ENCODE assay signal across 16 mouse cellular contexts in genomic region chr7:81560101-81561049, GRCm38 (mm10). TPM values are rescaled to one million over a fixed set of nuclear protein-coding genes. Genes with fewer than 3 reads are reported as not detected.
DNase-seq lines count a peak whose midpoint lies in the region; ATAC-seq and TF ChIP-seq lines count a peak whose summit lies in the region.
"Had no signal": no experiment of that assay in that cellular context is flagged by ENCODE, and none has a peak within 500 bp of the region (broad histone marks: within the 10 kb centered on the region; RNA-seq: fewer than 3 reads in every experiment).

No protein-coding gene starts in this region.

- no peak for TF ChIP-seq CTCF in hindbrain, postnatal 0 days (IDR thresholded peaks at IDR 0.05; ENCODE audit: low read depth)

- DNase-seq in forebrain, embryonic 11.5 days (ENCODE audit: low spot score): no peak
- no peak for DNase-seq in hindbrain, postnatal 0 days (ENCODE audit: low spot score)
- DNase-seq in testis, postnatal 10 days (ENCODE audit: low spot score): peak; percentile 15
- no peak for DNase-seq in testis, postnatal 14 days (ENCODE audit: low spot score)
- DNase-seq in kidney, adult 9 months: no peak
- DNase-seq in left cerebral cortex, postnatal 36 days (ENCODE audit: low spot score in 2 of 2): no peak
- DNase-seq: cerebellum, adult 11 months; cerebellum, postnatal 36 days; kidney, postnatal 10 days; layer of hippocampus, adult 9-11 months; right cerebral cortex, postnatal 4 days had no signal

- no peaks in the 10 kb centered on the region; the same call in 1 of the 2 replicates for H3K27me3 ChIP-seq in forebrain, embryonic 12.5 days
- no peaks in the 10 kb centered on the region for H3K27me3 ChIP-seq in forebrain, embryonic 11.5 days (ENCODE audit: control insufficient read depth, insufficient read depth, low read length)
- H3K27me3 ChIP-seq in hindbrain, embryonic 12.5 days: no peaks in the 10 kb centered on the region
- H3K27me3 ChIP-seq in hindbrain, postnatal 0 days (ENCODE audit: insufficient read depth, low read length): no peaks in the 10 kb centered on the region
- H3K27me3 ChIP-seq: embryonic facial prominence, embryonic 15.5 days had no signal

- H3K27ac ChIP-seq in forebrain, embryonic 12.5 days: peak overlapping the region; percentile 46
- no peak overlapping the region for H3K27ac ChIP-seq in forebrain, embryonic 11.5 days (ENCODE audit: low read depth, low read length)
- peak overlapping the region; percentile 23 for H3K27ac ChIP-seq in hindbrain, embryonic 12.5 days
- no peak overlapping the region for H3K27ac ChIP-seq in hindbrain, postnatal 0 days
- H3K27ac ChIP-seq: embryonic facial prominence, embryonic 15.5 days had no signal

- ATAC-seq in forebrain, embryonic 12.5 days (ENCODE audit: low FRiP score): 0 out of 2 replicates have a peak, but pooled peaks have one; percentile 36
- no peak for ATAC-seq in forebrain, embryonic 11.5 days (replicated peaks; ENCODE audit: low FRiP score)
- 0 out of 2 replicates have a peak, but pooled peaks have one; percentile 19 for ATAC-seq in hindbrain, embryonic 12.5 days (ENCODE audit: low FRiP score)
- no peak for ATAC-seq in hindbrain, postnatal 0 days
- ATAC-seq: inflammation-experienced regulatory T-cells, adult 6 months; Patski had no signal

- no peak overlapping the region for H3K9ac ChIP-seq in forebrain, embryonic 12.5 days
- no peak overlapping the region for H3K9ac ChIP-seq in forebrain, embryonic 11.5 days (ENCODE audit: low read length)
- no peak overlapping the region for H3K9ac ChIP-seq in hindbrain, embryonic 12.5 days
- H3K9ac ChIP-seq in hindbrain, postnatal 0 days (replicated peaks; ENCODE audit: low read length): no peak overlapping the region
- H3K9ac ChIP-seq: embryonic facial prominence, embryonic 15.5 days had no signal

- intact Hi-C loops in left cerebral cortex, postnatal 36 days (cut with DNase I): no loop called here

- no peak overlapping the region for H3K4me3 ChIP-seq in forebrain, embryonic 12.5 days (replicated peaks)
- H3K4me3 ChIP-seq in forebrain, embryonic 11.5 days (ENCODE audit: low read depth, low read length): no peak overlapping the region
- no peak overlapping the region for H3K4me3 ChIP-seq in hindbrain, embryonic 12.5 days
- no peak overlapping the region for H3K4me3 ChIP-seq in hindbrain, postnatal 0 days (ENCODE audit: low read length)
- H3K4me3 ChIP-seq: embryonic facial prominence, embryonic 15.5 days had no signal

- no peaks in the 10 kb centered on the region for H3K9me3 ChIP-seq in forebrain, embryonic 12.5 days
- no peaks in the 10 kb centered on the region for H3K9me3 ChIP-seq in forebrain, embryonic 11.5 days (ENCODE audit: control insufficient read depth, low read length)
- no peaks in the 10 kb centered on the region for H3K9me3 ChIP-seq in hindbrain, embryonic 12.5 days (replicated peaks)
- no peaks in the 10 kb centered on the region for H3K9me3 ChIP-seq in hindbrain, postnatal 0 days (ENCODE audit: low read length)
- H3K9me3 ChIP-seq: embryonic facial prominence, embryonic 15.5 days had no signal

- no peak overlapping the region for H3K4me2 ChIP-seq in forebrain, embryonic 12.5 days
- H3K4me2 ChIP-seq in forebrain, embryonic 11.5 days (ENCODE audit: low read depth, low read length, severe bottlenecking): no peak overlapping the region
- no peak overlapping the region for H3K4me2 ChIP-seq in hindbrain, embryonic 12.5 days (replicated peaks)
- no peak overlapping the region for H3K4me2 ChIP-seq in hindbrain, postnatal 0 days (ENCODE audit: low read depth, low read length)
- H3K4me2 ChIP-seq: embryonic facial prominence, embryonic 15.5 days had no signal

- H3K4me1 ChIP-seq in forebrain, embryonic 12.5 days: peaks cover 7% of the 10 kb centered on the region
- H3K4me1 ChIP-seq in forebrain, embryonic 11.5 days (replicated peaks; ENCODE audit: control insufficient read depth, insufficient read depth, low read length): no peaks in the 10 kb centered on the region
- H3K4me1 ChIP-seq in hindbrain, embryonic 12.5 days: peaks cover under 1% of the 10 kb centered on the region; the same call in 1 of the 2 replicates
- no peaks in the 10 kb centered on the region for H3K4me1 ChIP-seq in hindbrain, postnatal 0 days (ENCODE audit: insufficient read depth, low read length)
- H3K4me1 ChIP-seq: embryonic facial prominence, embryonic 15.5 days had no signal

- WGBS in forebrain, embryonic 12.5 days: 69% methylated on average over 8 of the region's 8 CpGs
- WGBS in forebrain, embryonic 11.5 days: 76% methylated on average over 8 of the region's 8 CpGs
- WGBS in hindbrain, embryonic 12.5 days: 65% methylated on average over 8 of the region's 8 CpGs
- 58% methylated on average over 8 of the region's 8 CpGs for WGBS in hindbrain, postnatal 0 days

- no peaks in the 10 kb centered on the region for H3K36me3 ChIP-seq in forebrain, embryonic 12.5 days (replicated peaks)
- no peaks in the 10 kb centered on the region for H3K36me3 ChIP-seq in forebrain, embryonic 11.5 days (ENCODE audit: control insufficient read depth, insufficient read depth, low read length)
- H3K36me3 ChIP-seq in hindbrain, embryonic 12.5 days: no peaks in the 10 kb centered on the region
- no peaks in the 10 kb centered on the region for H3K36me3 ChIP-seq in hindbrain, postnatal 0 days (ENCODE audit: insufficient read depth, low read length)
- H3K36me3 ChIP-seq: embryonic facial prominence, embryonic 15.5 days had no signal

RNA-seq across cellular contexts. Expression of gene Fsd2, which starts 6.4 kb away (rescaled TPM):
- polyA plus RNA-seq in forebrain, embryonic 12.5 days (2016; fragmentation: Nextera tagmentation; extraction: Ambion mirVana): 0.27 and 0.31 TPM in 2 replicates
- 0.15 and 0.25 TPM in 2 replicates for polyA plus RNA-seq in forebrain, embryonic 11.5 days (2014; fragmentation: Nextera tagmentation; extraction: Ambion mirVana)
- polyA plus RNA-seq in hindbrain, embryonic 12.5 days (2016; fragmentation: Nextera tagmentation; extraction: Ambion mirVana): 0.46 and 0.53 TPM in 2 replicates
- total RNA-seq in hindbrain, postnatal 0 days (2014; rRNA removed): 0.18 and 0.31 TPM in 2 replicates
- 0.05 and 0.08 TPM in 2 replicates for polyA plus RNA-seq in hindbrain, postnatal 0 days (2015; fragmentation: Nextera tagmentation; extraction: Ambion mirVana)
- under 1 TPM; 0.10 to 0.25 TPM for total RNA-seq in left cerebral cortex, postnatal 36 days (2021)
- polyA plus RNA-seq: Patski had no signal

RNA-seq across cellular contexts. Expression of gene Whamm, which starts 10.7 kb away (rescaled TPM):
- 5.9 and 6.0 TPM in 2 replicates for polyA plus RNA-seq in forebrain, embryonic 12.5 days (2016; fragmentation: Nextera tagmentation; extraction: Ambion mirVana)
- polyA plus RNA-seq in forebrain, embryonic 11.5 days (2014; fragmentation: Nextera tagmentation; extraction: Ambion mirVana): 5.3 and 7.1 TPM in 2 replicates
- polyA plus RNA-seq in hindbrain, embryonic 12.5 days (2016; fragmentation: Nextera tagmentation; extraction: Ambion mirVana): 7.8 and 7.9 TPM in 2 replicates
- 5.1 and 6.2 TPM in 2 replicates for total RNA-seq in hindbrain, postnatal 0 days (2014; rRNA removed)
- polyA plus RNA-seq in hindbrain, postnatal 0 days (2015; fragmentation: Nextera tagmentation; extraction: Ambion mirVana): 6.9 and 7.0 TPM in 2 replicates
- 10 to 100 TPM; 12.3 to 21.0 TPM for total RNA-seq in left cerebral cortex, postnatal 36 days (2021)

Comparison
In these comparisons a context has a peak if more than half of its experiments do, and no peak if none do; other contexts are left out.
1. ATAC-seq: peak in forebrain, embryonic 12.5 days (single experiment) and hindbrain, embryonic 12.5 days (single experiment); none in forebrain, embryonic 11.5 days (single experiment) and hindbrain, postnatal 0 days (single experiment).
2. H3K27ac ChIP-seq: peak in forebrain, embryonic 12.5 days (single experiment) and hindbrain, embryonic 12.5 days (single experiment); none in forebrain, embryonic 11.5 days (single experiment) and hindbrain, postnatal 0 days (single experiment).